Mouse (Mus musculus): ENCODE measurements around the gene Rft1.

The Rft1 gene

DNA sequence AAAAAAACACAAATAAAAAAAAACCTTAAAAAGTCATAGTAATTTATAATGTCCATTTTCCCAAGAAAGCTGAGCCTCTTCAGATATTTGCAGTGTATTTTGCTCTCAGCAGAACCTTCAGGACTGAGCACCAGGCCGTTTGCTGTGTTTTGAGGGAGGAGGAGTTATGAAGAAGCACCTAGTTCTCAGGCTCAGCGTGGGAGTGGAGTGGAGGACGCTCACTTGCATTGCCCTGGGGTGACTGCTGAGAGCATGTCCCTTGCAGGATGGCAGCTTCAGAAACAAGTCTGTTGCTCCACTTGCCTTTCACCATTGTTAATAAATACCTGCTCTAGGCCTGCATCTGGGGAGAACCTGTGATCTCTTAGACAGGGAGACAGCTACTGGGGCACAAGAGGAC is 81.7 kb downstream of the Rft1 start:
- no peak for DNase-seq

DNA sequence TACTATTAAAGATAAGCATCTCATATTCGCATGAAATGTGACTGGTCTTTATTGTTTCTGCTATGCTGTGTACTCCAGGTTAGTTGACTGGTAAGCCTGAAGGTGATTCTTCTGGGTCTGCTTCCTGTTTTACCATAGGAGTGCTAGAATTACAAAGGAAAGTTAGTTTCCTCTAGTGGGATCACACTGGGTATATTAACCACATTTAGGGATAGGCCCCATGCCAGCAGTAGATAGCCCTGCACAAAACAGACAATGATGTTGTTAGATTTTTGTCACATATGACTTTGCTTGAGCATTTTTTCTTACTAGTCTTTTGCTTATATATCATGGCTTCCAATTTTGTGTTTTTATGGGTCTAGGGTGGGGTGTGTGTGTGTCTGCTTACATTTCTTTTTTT is 82.3 kb downstream of the Rft1 start:
- DNase-seq: no peak

Measured in right cerebral cortex, postnatal 14 days (tissue).